Mouse (Mus musculus): ENCODE measurements around the gene Slc26a8. TPM values are rescaled to one million over a fixed set of nuclear protein-coding genes. Genes with fewer than 3 reads are reported as not detected.

Slc26a8 gene
- total RNA-seq, 1 experiment, result 1.1 TPM

DNA sequence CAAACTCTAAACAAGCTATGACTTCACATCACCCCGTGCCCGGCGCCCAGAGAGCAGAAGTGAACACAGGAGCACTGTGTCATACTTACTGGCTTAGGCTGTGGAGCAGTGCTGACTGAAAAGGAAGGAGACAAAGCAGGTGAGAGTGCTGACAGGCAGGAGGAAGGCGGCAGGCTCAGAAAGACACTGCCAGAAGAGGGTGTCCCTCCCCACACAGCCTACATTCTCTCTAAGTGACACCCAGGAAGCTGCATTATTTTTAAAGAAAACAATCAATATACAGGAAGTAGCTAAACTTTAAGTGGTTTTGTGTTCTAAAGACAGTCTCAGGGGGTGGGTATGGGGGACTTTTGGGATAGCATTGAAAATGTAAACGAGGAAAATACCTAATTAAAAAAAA lies 89.3 kb downstream of the Slc26a8 start:
- peaks cover 63% of the 10 kb centered on the region for H3K36me3 ChIP-seq (ENCODE audit: control insufficient read depth, insufficient read depth, low read length, poor library complexity, severe bottlenecking)
- no peaks in the 10 kb centered on the region for H3K9me3 ChIP-seq (ENCODE audit: control insufficient read depth, insufficient read depth, low read depth, low read length)
- H3K27ac ChIP-seq (ENCODE audit: insufficient read depth, low read depth, low read length, poor library complexity, severe bottlenecking), result no peak overlapping the region
- no peak overlapping the region for H3K9ac ChIP-seq (ENCODE audit: insufficient read depth, low read depth, low read length, poor library complexity, severe bottlenecking)
- H3K4me1 ChIP-seq (ENCODE audit: control insufficient read depth in 2 of 2, insufficient read depth in 2 of 2, low read length in 2 of 2, poor library complexity in 1 of 2), result no peaks in the 10 kb centered on the region
- in situ Hi-C loops (cut with MboI; ENCODE audit: low sequenced_read_pairs in 2 of 2, unreplicated experiment in 2 of 2), result no loop called here
- TF ChIP-seq HCFC1 (IDR thresholded peaks at IDR 0.05; ENCODE audit: borderline replicate concordance, insufficient read depth, low read length) (no peak), ZC3H11A (IDR thresholded peaks at IDR 0.05; ENCODE audit: borderline replicate concordance, low read depth, low read length) (no peak), MAFK (IDR thresholded peaks at IDR 0.05; ENCODE audit: insufficient read depth, low read depth, low read length) (no peak), ZNF384 (IDR thresholded peaks at IDR 0.05; ENCODE audit: low read depth, low read length) (no peak), CHD2 (IDR thresholded peaks at IDR 0.05; ENCODE audit: low read depth, low read length) (no peak)
- no peak overlapping the region for H3K4me3 ChIP-seq (ENCODE audit: insufficient read depth in 1 of 2, low read depth in 1 of 2, low read length in 2 of 2, poor library complexity in 1 of 2, severe bottlenecking in 1 of 2)
- DNase-seq (ENCODE audit: low read depth, low spot score), result no peak

DNA sequence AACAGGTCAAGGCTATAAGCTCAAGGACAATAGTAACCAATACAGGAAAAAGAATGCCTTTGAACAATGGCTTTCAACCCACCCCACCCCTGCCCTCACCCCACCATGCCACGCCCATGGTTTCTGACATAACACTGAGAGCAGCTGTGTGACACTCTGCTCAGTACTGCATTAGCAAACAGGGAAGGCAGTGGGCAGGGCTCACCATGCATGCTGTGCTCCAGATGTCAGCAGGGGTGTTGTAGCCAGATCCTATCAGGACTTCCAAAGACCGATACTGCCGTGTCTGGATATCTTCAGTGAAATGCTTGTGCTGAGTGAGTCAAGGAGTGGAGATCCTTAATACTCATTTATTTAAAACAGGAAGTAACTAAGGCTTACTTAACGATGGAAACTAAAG lies 96.1 kb downstream of the Slc26a8 start:
- no peaks in the 10 kb centered on the region for H3K9me3 ChIP-seq (ENCODE audit: control insufficient read depth, insufficient read depth, low read depth, low read length)
- H3K36me3 ChIP-seq (ENCODE audit: control insufficient read depth, insufficient read depth, low read length, poor library complexity, severe bottlenecking), result peaks cover 54% of the 10 kb centered on the region
- peak overlapping the region; percentile 86 for H3K27ac ChIP-seq (ENCODE audit: insufficient read depth, low read depth, low read length, poor library complexity, severe bottlenecking)
- 0 out of 4 replicates have a peak overlapping the region, but pooled peaks of 1 of the 2 experiments have one; percentile 20 for H3K4me3 ChIP-seq (ENCODE audit: insufficient read depth in 1 of 2, low read depth in 1 of 2, low read length in 2 of 2, poor library complexity in 1 of 2, severe bottlenecking in 1 of 2)
- peaks cover 21 to 36% of the 10 kb centered on the region in 2 experiments for H3K4me1 ChIP-seq (ENCODE audit: control insufficient read depth in 2 of 2, insufficient read depth in 2 of 2, low read length in 2 of 2, poor library complexity in 1 of 2)
- no peak for TF ChIP-seq ZC3H11A (IDR thresholded peaks at IDR 0.05; ENCODE audit: borderline replicate concordance, low read depth, low read length)
- no peak for TF ChIP-seq MAFK (IDR thresholded peaks at IDR 0.05; ENCODE audit: insufficient read depth, low read depth, low read length)
- no peak for TF ChIP-seq ZNF384 (IDR thresholded peaks at IDR 0.05; ENCODE audit: low read depth, low read length)
- TF ChIP-seq CHD2 (IDR thresholded peaks at IDR 0.05; ENCODE audit: low read depth, low read length), result no peak
- no peak for TF ChIP-seq HCFC1 (IDR thresholded peaks at IDR 0.05; ENCODE audit: borderline replicate concordance, insufficient read depth, low read length)
- no peak overlapping the region for H3K9ac ChIP-seq (ENCODE audit: insufficient read depth, low read depth, low read length, poor library complexity, severe bottlenecking)
- peak; percentile 59 for DNase-seq (ENCODE audit: low read depth, low spot score)
- in situ Hi-C loops (cut with MboI; ENCODE audit: low sequenced_read_pairs in 2 of 2, unreplicated experiment in 2 of 2), result no loop called here

DNA sequence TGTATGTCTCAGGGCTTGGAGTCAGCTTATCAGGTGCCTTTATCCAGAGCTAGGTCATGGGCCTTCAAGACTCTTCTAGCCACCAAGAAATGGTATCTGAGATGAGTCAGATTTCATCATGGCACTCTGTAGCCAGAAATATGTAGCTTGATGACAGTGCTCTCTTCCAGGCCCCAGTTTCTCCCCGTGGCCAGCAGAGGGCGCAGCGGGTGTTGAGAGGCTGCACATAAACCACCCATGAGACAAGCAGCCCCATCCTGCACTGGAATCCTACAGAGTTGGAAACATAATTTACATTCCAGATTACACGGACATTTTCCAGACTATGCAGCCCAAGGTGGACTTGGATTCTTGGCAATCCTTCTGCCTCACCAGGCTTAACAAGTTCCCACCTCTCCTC lies 97.0 kb downstream of the Slc26a8 start:
- H3K9ac ChIP-seq (ENCODE audit: insufficient read depth, low read depth, low read length, poor library complexity, severe bottlenecking), result no peak overlapping the region
- no peaks in the 10 kb centered on the region for H3K9me3 ChIP-seq (ENCODE audit: control insufficient read depth, insufficient read depth, low read depth, low read length)
- DNase-seq (ENCODE audit: low read depth, low spot score), result peak; percentile 86
- peaks cover 21 to 41% of the 10 kb centered on the region in 2 experiments for H3K4me1 ChIP-seq (ENCODE audit: control insufficient read depth in 2 of 2, insufficient read depth in 2 of 2, low read length in 2 of 2, poor library complexity in 1 of 2)
- in situ Hi-C loops (cut with MboI; ENCODE audit: low sequenced_read_pairs in 2 of 2, unreplicated experiment in 2 of 2), result no loop called here
- peaks cover 57% of the 10 kb centered on the region for H3K36me3 ChIP-seq (ENCODE audit: control insufficient read depth, insufficient read depth, low read length, poor library complexity, severe bottlenecking)
- no peak overlapping the region for H3K4me3 ChIP-seq (ENCODE audit: insufficient read depth in 1 of 2, low read depth in 1 of 2, low read length in 2 of 2, poor library complexity in 1 of 2, severe bottlenecking in 1 of 2)
- no peak for TF ChIP-seq CHD2 (IDR thresholded peaks at IDR 0.05; ENCODE audit: low read depth, low read length)
- no peak for TF ChIP-seq HCFC1 (IDR thresholded peaks at IDR 0.05; ENCODE audit: borderline replicate concordance, insufficient read depth, low read length)
- no peak for TF ChIP-seq ZNF384 (IDR thresholded peaks at IDR 0.05; ENCODE audit: low read depth, low read length)
- no peak for TF ChIP-seq ZC3H11A (IDR thresholded peaks at IDR 0.05; ENCODE audit: borderline replicate concordance, low read depth, low read length)
- no peak for TF ChIP-seq MAFK (IDR thresholded peaks at IDR 0.05; ENCODE audit: insufficient read depth, low read depth, low read length)
- H3K27ac ChIP-seq (ENCODE audit: insufficient read depth, low read depth, low read length, poor library complexity, severe bottlenecking), result peak overlapping the region; percentile 86

DNA sequence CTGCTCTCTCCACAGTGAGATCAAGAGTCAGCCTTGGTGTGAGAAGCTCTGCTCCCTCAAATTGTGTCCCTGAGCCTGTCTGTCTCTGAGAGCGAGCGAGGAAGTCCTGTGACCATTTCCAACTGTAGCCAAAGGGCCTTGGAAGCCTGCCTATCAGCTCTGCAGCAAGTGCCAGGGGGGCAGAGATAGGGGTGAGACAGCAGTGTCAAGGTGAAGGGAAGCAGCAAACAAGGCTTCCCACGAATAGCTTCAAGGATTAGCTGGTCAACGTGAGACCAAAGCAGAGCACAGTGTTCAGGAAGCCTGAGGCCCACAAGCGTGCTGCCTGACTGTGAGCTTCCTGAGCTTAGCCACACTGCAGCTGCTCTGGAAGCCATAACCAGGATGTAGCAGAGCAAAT lies 98.6 kb downstream of the Slc26a8 start:
- H3K4me1 ChIP-seq (ENCODE audit: control insufficient read depth in 2 of 2, insufficient read depth in 2 of 2, low read length in 2 of 2, poor library complexity in 1 of 2), result peaks cover 21 to 41% of the 10 kb centered on the region in 2 experiments

DNA sequence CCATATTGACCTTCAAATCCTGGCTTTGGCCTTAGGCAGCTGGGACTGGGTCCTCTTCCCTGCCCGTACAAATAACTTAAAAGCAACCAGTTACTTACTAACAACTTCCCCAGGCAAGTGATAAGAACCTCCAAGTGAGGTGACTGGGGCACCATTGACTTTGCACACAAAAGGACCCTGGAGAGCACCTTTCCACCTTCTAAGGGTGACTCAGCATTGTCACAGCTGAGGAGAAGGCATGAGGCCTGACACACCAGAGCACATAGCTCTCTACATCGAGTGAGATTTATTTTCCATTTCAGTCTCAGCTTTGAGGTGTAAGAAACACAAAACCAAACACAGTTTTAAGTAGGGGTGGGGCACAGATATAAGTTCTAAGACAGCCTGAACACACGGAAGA lies 99.4 kb downstream of the Slc26a8 start:
- no peak for DNase-seq (ENCODE audit: low read depth, low spot score)
- Histone ChIP-seq H3K4me1 (ENCODE audit: control insufficient read depth in 2 of 2, insufficient read depth in 2 of 2, low read length in 2 of 2, poor library complexity in 1 of 2) (peaks cover 20 to 42% of the 10 kb centered on the region in 2 experiments), H3K27ac (ENCODE audit: insufficient read depth, low read depth, low read length, poor library complexity, severe bottlenecking) (peak overlapping the region; percentile 32; the same call in 1 of the 2 replicates), H3K9me3 (ENCODE audit: control insufficient read depth, insufficient read depth, low read depth, low read length) (no peaks in the 10 kb centered on the region), H3K4me3 (ENCODE audit: insufficient read depth in 1 of 2, low read depth in 1 of 2, low read length in 2 of 2, poor library complexity in 1 of 2, severe bottlenecking in 1 of 2) (no peak overlapping the region), H3K9ac (ENCODE audit: insufficient read depth, low read depth, low read length, poor library complexity, severe bottlenecking) (no peak overlapping the region), H3K36me3 (ENCODE audit: control insufficient read depth, insufficient read depth, low read length, poor library complexity, severe bottlenecking) (peaks cover 55% of the 10 kb centered on the region)
- TF ChIP-seq ZNF384 (IDR thresholded peaks at IDR 0.05; ENCODE audit: low read depth, low read length) (no peak), MAFK (IDR thresholded peaks at IDR 0.05; ENCODE audit: insufficient read depth, low read depth, low read length) (peak; percentile 97)
- in situ Hi-C loops (cut with MboI; ENCODE audit: low sequenced_read_pairs in 2 of 2, unreplicated experiment in 2 of 2), result no loop called here

More for the DNA sequence above, 98.6 kb downstream of the Slc26a8 start:
- DNase-seq (ENCODE audit: low read depth, low spot score), result no peak
- TF ChIP-seq MAFK (IDR thresholded peaks at IDR 0.05; ENCODE audit: insufficient read depth, low read depth, low read length) (no peak), ZC3H11A (IDR thresholded peaks at IDR 0.05; ENCODE audit: borderline replicate concordance, low read depth, low read length) (no peak)
- H3K27ac ChIP-seq (ENCODE audit: insufficient read depth, low read depth, low read length, poor library complexity, severe bottlenecking), result peak overlapping the region; percentile 14; the same call in 1 of the 2 replicates
- H3K9ac ChIP-seq (ENCODE audit: insufficient read depth, low read depth, low read length, poor library complexity, severe bottlenecking), result no peak overlapping the region
- no peaks in the 10 kb centered on the region for H3K9me3 ChIP-seq (ENCODE audit: control insufficient read depth, insufficient read depth, low read depth, low read length)
- peaks cover 56% of the 10 kb centered on the region for H3K36me3 ChIP-seq (ENCODE audit: control insufficient read depth, insufficient read depth, low read length, poor library complexity, severe bottlenecking)
- in situ Hi-C loops (cut with MboI; ENCODE audit: low sequenced_read_pairs in 2 of 2, unreplicated experiment in 2 of 2), result no loop called here
- no peak overlapping the region for H3K4me3 ChIP-seq (ENCODE audit: insufficient read depth in 1 of 2, low read depth in 1 of 2, low read length in 2 of 2, poor library complexity in 1 of 2, severe bottlenecking in 1 of 2)

Data from ES-E14 (cell line).